17 mouse cellular contexts compared by ENCODE assay signal in the genomic region with DNA sequence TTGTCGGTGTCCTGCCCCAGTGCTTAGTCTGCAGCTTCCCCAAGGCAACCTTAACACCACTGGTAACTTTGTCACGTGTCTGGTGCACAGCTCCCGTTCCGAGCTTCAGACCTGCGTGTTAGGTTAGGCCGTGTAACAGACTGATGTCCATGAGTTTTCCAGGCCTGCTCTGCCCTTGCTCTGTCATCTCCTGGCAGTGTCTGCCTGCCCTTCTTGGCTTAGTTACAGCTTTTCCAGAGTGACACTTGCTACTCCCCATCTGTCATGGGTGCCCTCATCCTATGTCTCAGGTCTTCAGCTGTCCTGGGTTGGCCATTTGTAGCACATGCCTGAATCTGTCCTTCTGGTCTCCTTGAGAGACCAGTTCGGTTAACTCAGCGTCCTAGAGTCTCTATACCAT. TPM values are rescaled to one million over a fixed set of nuclear protein-coding genes. Genes with fewer than 3 reads are reported as not detected.
DNase-seq lines count a peak whose midpoint lies in the region.
"Not testable (repeated sequence)": the region's sequence is repeated elsewhere in the genome, so short reads cannot be mapped to it uniquely, and the experiment has no call there.
"Had no signal": no experiment of that assay in that cellular context is flagged by ENCODE, and none has a peak within 500 bp of the region (broad histone marks: within the 10 kb centered on the region; RNA-seq: fewer than 3 reads in every experiment).

No protein-coding gene starts in this region.

- not testable (repeated sequence) for H3K9me3 ChIP-seq in megakaryocyte, embryonic 14.5 days

- peak overlapping the region; percentile 59 for H3K4me3 ChIP-seq in megakaryocyte, embryonic 14.5 days (replicated peaks)

- H3K36me3 ChIP-seq in megakaryocyte, embryonic 14.5 days (replicated peaks; ENCODE audit: low read length), result peaks cover 40% of the 10 kb centered on the region

- peak; percentile 72 for DNase-seq in adrenal gland, adult 8-10 months
- peak; percentile 33 for DNase-seq in brain, adult 2 months (ENCODE audit: low read depth, low spot score)
- DNase-seq in cerebellum, adult 8-10 months, result peak; percentile 40
- peak; percentile 48 to 49 for DNase-seq in cerebellum, postnatal 25 days
- peak; percentile 9 for DNase-seq in gastrocnemius, postnatal 14 days
- peak; percentile 32 to 48 for DNase-seq in heart, postnatal 10 days
- peak; percentile 25 to 50 for DNase-seq in kidney, postnatal 25 days

- intact Hi-C loops in gastrocnemius, postnatal 14 days (cut with DNase I; ENCODE audit: low total_unique reads); heart, postnatal 10 days (cut with DNase I): not testable (repeated sequence)

- peaks cover 16% of the 10 kb centered on the region for H3K4me1 ChIP-seq in megakaryocyte, embryonic 14.5 days

- H3K27me3 ChIP-seq in megakaryocyte, embryonic 14.5 days (replicated peaks), result not testable (repeated sequence)

RNA-seq across cellular contexts. Expression of gene Fgfr1op, which starts 2.1 kb away (rescaled TPM):
- total RNA-seq in adrenal gland, adult 8-10 months (2022), result 10 to 100 TPM; 25.0 to 29.9 (median 27.9) TPM
- 10 to 100 TPM; 11.7 to 13.4 TPM for total RNA-seq in gastrocnemius, postnatal 14 days (2021)
- 10 to 100 TPM; 14.6 to 15.6 TPM for total RNA-seq in heart, postnatal 10 days (2021)
- 2.2 TPM in 1 of 2 replicates, not detected in the other for polyA plus RNA-seq in megakaryocyte, embryonic 14.5 days (2012; ENCODE audit: insufficient read depth, low replicate concordance)

RNA-seq across cellular contexts. Expression of gene Rnaset2a, which starts 19.5 kb away (rescaled TPM):
- total RNA-seq in adrenal gland, adult 8-10 months (2022), result 10 to 100 TPM; 54.7 to 87.9 (median 79.3) TPM
- total RNA-seq in gastrocnemius, postnatal 14 days (2021), result 10 to 100 TPM; 13.9 to 14.6 TPM
- 10 to 100 TPM; 23.4 to 27.6 TPM for total RNA-seq in heart, postnatal 10 days (2021)
- 29.1 and 88.8 TPM in 2 replicates for polyA plus RNA-seq in megakaryocyte, embryonic 14.5 days (2012; ENCODE audit: insufficient read depth, low replicate concordance)

RNA-seq across cellular contexts. Expression of gene Gm49673, which starts 19.8 kb away (rescaled TPM):
- total RNA-seq in adrenal gland, adult 8-10 months (2022), result under 1 TPM; 0.40 to 0.99 (median 0.55) TPM
- under 1 TPM in 1 of 2 experiments, not detected in 1; 0.14 TPM for total RNA-seq in gastrocnemius, postnatal 14 days (2021)
- not detected for total RNA-seq in heart, postnatal 10 days (2021)
- not detected in 2 replicates for polyA plus RNA-seq in megakaryocyte, embryonic 14.5 days (2012; ENCODE audit: insufficient read depth, low replicate concordance)
- polyA plus RNA-seq: CD4-positive, CD25-positive, alpha-beta regulatory T cell, adult 4 months; forebrain, embryonic 13.5 days; heart, embryonic 11.5 days; heart, embryonic 16.5 days; hindbrain, embryonic 13.5 days; intestine, embryonic 16.5 days; large intestine, adult 2 months; limb, embryonic 10.5 days; limb, embryonic 15.5 days had no signal

Comparison
In these comparisons a context has a peak if more than half of its experiments do, and no peak if none do; other contexts are left out.
1. Peak in every context shown above with its lines: DNase-seq and H3K4me3 ChIP-seq.
2. DNase-seq: peak in every context shown above with its lines; median percentile 72 in adrenal gland, adult 8-10 months; 48 in cerebellum, postnatal 25 days; 40 in cerebellum, adult 8-10 months; 40 in heart, postnatal 10 days; 38 in kidney, postnatal 25 days; 33 in brain, adult 2 months; 9 in gastrocnemius, postnatal 14 days.